Mouse (Mus musculus): ENCODE results near the gene Olfr239. TPM values are rescaled to one million over a fixed set of nuclear protein-coding genes. Genes with fewer than 3 reads are reported as not detected.

Olfr239 gene
- total RNA-seq (2023) = not detected in 2 replicates

GRCm38 (mm10) chr17:33191002-33191401, at the start of gene Olfr239:
Gene Olfr239 (plus strand): TSS chr17:33191302.

GRCm38 (mm10) chr17:33168147-33168546, 23.0 kb upstream of the Olfr239 start, which contains the start of gene Olfr55:
Gene Olfr55 (plus strand): TSS chr17:33168447.

GRCm38 (mm10) chr17:33221590-33221989, 30.5 kb downstream of the Olfr239 start, which contains the start of gene Olfr1564:
Gene Olfr1564 (minus strand): TSS chr17:33221690.

Other genes with a start within 250 kb of the Olfr239 start
- 63.2 and 86.6 TPM in 2 replicates for gene Cyp4f13, start 243.9 kb upstream of the Olfr239 start, total RNA-seq (2023)
- gene Zfp472, start 225.5 kb upstream of the Olfr239 start, total RNA-seq (2023) = 13.3 and 18.4 TPM in 2 replicates
- 3.8 and 4.6 TPM in 2 replicates for gene Zfp952, start 198.2 kb upstream of the Olfr239 start, total RNA-seq (2023)
- gene Zfp763, start 157.9 kb upstream of the Olfr239 start, total RNA-seq (2023) = 0.60 and 0.82 TPM in 2 replicates
- gene 4921501E09Rik, start 123.2 kb upstream of the Olfr239 start, total RNA-seq (2023) = not detected in 2 replicates
- 0.23 and 0.85 TPM in 2 replicates for gene Zfp563, start 102.0 kb upstream of the Olfr239 start, total RNA-seq (2023)
- gene Morc2b, start 51.6 kb upstream of the Olfr239 start, total RNA-seq (2023) = not detected in 2 replicates
- not detected in 2 replicates for gene Olfr55, start 22.9 kb upstream of the Olfr239 start, total RNA-seq (2023)
- gene Olfr1564, start 30.4 kb downstream of the Olfr239 start, total RNA-seq (2023) = not detected in 2 replicates
- 2.0 and 2.2 TPM in 2 replicates for gene Zfp955a, start 63.8 kb downstream of the Olfr239 start, total RNA-seq (2023)
- gene Olfr63, start 73.4 kb downstream of the Olfr239 start, total RNA-seq (2023) = 0.09 and 0.22 TPM in 2 replicates
- gene Zfp955b, start 98.2 kb downstream of the Olfr239 start, total RNA-seq (2023) = 1.6 and 2.8 TPM in 2 replicates
- gene Zfp81, start 167.6 kb downstream of the Olfr239 start, total RNA-seq (2023) = 3.7 and 3.8 TPM in 2 replicates
- gene Zfp101, start 203.3 kb downstream of the Olfr239 start, total RNA-seq (2023) = 12.0 and 14.6 TPM in 2 replicates
- not detected in 2 replicates for gene Actl9, start 241.6 kb downstream of the Olfr239 start, total RNA-seq (2023)

Measured in neutrophil, adult 65 days (primary cell).